Mouse (Mus musculus): Measurements from ENCODE around the gene Hipk2.

Hipk2 gene

DNA sequence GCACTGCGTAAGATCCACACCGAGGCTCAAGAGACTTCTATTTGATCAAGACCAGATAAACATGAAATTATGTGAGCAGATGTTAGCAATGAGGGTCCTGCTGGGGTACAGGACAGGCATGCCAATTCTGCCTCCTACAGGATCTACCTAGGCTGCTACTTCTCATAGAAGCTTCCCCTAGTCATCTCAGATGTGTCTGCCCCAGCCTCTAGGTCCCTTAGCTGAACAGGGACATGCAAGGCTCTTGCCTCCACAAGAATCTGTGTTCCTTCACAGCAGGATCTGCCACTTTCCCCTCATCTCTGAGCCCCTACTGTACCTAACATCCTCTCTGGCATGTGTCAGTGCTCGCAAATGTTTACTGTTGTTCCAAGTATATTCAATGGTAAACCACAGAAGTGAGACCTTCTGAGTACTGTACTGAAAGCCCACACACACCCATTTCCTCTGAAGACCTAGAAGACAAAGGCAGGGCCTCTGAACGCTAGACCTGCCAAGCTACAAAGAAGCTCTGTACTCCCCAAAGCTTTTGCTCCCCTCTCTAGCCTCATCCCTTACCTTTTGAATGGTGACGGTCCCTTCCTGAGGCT is 86.6 kb downstream of the Hipk2 start:
- no peak for DNase-seq (ENCODE audit: low spot score)

DNA sequence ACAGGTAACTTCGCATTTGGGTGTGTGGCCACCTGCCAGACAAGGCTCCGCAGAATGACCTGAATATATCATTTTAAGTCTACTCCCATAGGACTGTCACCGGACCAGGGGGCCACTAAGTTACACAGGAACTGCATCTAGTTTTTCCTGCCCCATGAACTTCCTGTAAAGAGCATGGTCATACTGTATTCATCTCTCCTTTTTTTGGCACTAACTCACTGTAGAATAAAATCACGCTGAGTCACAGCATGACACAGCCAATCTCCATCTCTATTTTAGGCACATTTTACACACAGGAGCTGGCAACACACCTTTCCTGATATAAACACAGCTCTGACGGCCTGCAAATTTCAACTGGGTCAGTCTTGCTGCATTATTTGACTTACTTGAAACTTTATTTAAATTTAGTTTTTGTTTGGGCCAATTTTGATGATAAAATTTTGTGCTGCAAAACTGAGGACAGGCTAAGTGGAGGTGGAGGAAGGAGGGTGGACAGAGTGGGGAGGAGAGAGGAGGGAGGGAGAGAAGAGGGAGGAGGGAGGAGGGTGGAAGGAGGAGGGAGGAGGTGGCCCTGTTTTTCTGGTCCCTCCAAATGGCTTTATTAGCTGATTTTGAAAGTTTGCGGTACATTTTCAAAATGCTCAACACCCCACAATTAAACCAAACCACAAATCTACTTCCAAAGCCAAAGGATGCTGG is 88.0 kb downstream of the Hipk2 start:
- DNase-seq (ENCODE audit: low spot score), result no peak

DNA sequence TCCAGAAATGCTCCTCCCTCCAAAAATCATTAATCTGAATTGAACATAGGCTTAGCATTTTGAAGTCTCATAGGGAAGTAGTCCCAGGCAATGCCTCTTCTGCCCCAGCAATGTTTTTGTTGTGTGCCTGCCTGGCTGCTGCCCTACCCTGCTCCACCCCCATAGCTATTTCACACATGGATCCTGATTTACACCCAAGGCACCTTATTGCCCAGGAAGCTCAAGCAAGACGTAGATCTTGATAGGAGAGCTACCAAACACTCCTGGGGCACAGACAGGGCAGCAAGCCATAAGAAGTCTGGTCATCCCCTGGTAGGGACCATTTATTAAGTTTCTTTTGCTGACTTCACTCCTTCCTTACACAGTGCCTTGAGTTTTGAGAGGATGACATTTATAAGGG is 88.8 kb downstream of the Hipk2 start:
- DNase-seq (ENCODE audit: low spot score), result no peak

DNA sequence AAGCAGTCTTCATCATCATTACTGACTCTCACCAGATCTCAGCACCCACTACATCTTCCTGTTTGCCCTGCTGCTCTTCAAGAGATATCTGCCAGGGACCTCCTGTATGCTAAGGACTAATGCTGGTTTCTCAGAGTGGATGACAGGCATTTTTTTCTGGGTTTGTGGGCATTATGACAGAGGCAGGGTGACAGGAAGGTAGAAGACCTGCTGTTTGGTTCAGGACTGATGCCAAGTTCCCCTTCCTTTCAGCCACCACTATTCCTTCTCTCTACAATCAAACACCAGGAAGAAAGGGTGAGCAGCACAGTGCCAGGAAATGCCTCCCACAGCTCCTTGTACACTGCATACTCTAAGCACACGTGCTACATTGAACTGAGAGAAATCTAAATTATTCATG is 90.2 kb downstream of the Hipk2 start:
- no peak for DNase-seq (ENCODE audit: low spot score)

DNA sequence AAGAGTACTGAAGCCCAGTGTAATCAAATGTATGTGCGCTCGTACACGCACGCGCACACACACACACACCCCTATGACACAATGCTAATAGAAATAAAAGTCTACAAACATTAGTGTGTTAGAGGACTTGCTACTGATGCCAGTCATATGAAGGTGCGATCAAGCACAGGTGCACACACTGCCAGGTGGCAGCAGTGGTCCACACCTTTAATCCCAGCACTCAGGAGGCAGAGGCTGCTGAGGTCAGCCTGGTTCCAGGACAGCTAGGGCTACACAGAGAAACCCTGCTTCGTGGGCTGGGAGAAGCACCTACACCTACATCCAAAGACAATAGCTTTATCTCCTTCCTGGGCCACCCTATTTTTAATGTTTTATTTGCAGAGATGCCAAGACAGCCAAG is 96.6 kb downstream of the Hipk2 start:
- no peak for DNase-seq (ENCODE audit: low spot score)

DNA sequence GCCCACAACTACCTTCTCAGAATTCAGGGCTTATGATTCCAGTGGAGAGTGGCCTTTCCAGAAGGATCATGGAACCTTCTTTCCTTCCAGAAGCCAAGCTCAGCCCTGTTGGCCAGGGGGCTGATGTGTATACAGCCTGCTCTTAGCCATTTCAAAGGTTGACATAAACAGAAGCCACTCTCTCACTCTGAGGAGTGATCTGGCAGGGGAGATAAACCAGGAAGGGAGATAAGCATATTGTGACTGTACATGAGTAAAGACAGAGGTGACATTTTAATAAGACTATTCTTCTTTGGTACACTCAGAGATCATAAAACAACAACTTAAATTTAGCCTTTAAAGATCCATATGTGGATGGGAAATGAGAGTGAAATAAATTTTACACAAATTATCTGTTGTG is 97.1 kb downstream of the Hipk2 start:
- no peak for DNase-seq (ENCODE audit: low spot score)

DNA sequence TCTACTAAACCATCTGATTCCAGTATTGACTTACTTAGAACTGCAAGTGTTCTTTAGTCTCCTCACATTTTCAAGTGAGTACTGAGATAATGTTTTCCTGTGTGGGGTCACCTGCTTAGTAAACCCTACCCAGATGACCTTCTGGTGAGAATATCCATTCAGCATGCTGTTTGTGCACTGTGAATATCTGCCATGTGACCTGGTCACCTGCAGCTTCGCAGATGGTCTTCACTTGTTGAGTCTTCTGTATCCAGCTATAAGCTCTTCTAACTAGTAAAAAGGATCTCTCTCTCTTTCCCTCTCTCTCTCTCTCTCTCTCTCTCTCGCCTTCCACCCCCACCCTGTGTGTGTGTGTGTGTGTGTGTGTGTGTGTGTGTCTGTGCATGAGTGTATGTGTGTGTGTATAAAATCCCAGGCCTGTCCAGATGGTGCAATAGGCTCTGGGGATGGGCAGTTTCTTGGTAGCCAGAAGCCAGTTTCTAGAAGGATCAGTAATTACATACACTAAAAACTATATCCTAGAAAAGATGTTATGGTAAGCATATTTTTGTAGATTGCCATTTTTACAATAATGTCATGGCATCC is 99.9 kb downstream of the Hipk2 start:
- DNase-seq (ENCODE audit: low spot score), result no peak

DNA sequence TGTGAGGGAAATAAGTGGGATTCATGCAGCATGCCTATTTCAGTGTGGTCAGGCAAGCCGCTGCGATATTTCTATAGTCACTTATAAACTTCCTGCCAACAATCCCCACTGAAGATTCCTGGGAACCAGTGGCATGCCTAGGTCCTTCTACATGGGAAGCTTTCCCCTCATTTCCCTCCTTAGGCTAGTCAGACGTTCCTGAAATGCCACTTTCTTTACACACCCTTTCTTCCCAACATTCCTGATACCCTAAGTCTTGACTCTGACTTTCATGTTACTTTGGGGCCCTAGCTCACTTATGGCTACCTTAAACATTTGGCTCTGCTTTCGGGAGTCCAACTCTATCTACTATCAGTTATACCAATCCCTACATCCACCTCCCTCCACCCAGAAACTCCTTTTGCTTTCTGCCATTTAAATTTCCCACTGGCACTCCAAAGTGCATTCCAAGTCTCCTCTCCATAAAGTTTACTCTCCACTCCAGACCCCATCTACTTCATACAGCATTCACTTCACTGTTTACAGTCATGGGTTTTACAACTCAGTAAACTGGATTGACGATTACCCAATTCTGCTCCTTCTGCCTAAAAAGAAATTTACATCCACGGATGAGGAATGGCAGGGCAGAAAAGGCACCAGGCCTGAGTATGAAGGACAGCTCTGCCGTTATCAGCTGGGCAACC is 103.0 kb downstream of the Hipk2 start:
- DNase-seq (ENCODE audit: low spot score), result no peak

DNA sequence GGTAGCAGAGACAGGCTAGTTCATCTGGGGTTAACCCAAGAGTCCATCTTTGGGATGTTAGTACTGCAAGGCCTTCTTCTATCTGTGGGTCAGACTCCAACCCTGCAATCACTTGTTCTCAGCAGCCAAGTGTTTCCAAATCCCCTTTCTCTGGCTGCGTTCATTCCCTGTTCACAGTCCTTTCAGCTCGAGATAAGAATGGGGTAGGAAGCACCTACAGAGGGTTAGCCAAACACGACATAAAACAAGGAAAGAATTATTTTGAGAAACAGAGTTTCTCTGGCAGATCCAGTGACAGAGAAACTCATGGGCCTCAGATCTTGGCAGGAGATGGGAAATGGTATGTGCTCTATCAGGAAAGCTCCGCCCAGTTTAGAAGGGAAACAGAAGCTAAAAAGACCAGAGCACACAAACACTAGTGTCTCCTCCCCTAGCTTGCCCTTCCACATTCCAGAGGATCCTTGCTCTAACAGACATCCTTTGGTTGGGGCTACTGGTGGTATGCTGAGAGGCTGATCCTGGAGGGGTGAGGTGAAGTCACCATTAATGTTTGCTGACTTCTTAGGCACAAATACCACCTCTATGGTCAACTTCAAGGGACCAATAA is 104.8 kb downstream of the Hipk2 start:
- DNase-seq (ENCODE audit: low spot score), result no peak

DNA sequence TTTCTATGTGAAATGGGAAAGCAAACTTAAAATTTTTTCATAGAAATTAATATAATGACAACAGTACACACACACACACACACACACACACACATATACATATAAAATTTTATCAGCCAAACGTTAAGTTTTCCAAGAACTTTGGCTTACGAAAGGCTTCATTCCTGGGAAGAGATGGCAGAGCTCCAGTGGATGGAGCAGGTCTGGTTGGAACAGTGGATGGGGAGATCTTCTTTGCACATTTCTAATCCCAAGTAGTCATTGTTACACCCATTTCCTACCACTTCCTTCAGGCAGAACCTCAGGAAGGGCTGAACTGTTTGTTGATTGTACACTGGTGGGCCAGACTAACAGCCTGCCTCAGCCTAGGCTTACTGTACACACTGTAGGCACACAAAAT is 106.3 kb downstream of the Hipk2 start:
- DNase-seq (ENCODE audit: low spot score), result no peak

DNA sequence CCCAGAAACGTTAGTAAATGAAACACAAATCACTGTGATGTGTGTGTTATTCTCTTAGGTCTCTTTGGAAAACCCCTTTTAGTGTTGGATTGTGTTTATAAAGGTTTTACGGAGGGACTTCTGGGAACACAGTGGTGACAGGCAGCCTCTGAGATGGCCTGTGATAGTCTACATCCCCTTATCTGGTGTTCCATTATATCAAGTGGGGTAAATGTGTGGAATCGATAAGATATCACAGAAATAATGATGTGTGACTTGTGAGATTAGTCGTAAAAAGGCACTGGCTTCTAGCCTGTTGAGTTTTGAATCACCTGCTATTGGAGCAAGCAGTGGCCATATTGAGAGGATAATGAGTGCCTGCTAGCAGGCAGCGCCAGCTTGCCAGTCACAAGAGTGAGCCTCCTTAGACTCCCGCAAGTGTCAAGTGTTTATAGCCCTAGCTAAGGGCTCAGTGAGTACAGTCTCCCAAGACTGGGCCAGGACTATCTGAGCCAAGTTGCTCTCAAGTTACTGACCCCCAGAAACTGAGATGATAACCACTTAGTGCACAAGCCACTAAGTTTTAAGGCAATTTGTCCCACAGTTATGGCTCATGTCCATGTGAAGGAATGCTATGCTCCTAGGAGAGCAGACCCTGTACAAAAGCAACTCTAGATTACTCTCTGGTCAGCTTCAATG is 113.2 kb downstream of the Hipk2 start:
- DNase-seq (ENCODE audit: low spot score), result no peak

DNA sequence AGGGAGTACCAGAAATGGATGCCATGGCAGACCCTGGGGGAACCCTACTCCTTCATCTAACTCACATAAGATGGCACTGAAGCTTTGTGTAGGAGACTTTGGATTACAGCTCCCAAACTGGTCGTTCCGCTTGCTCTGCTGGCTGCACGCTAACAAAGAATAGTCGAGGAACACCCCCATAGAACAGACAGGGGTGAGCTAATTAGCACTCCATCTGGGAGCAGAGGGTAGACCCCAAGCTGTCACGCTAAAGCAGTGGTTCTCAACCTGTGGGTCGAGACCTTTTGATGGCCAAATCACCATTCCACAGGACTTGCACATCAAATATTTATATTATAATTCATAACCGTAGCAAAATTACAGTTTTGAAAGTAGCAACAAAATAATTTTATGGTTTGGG is 114.0 kb downstream of the Hipk2 start:
- DNase-seq (ENCODE audit: low spot score), result no peak

DNA sequence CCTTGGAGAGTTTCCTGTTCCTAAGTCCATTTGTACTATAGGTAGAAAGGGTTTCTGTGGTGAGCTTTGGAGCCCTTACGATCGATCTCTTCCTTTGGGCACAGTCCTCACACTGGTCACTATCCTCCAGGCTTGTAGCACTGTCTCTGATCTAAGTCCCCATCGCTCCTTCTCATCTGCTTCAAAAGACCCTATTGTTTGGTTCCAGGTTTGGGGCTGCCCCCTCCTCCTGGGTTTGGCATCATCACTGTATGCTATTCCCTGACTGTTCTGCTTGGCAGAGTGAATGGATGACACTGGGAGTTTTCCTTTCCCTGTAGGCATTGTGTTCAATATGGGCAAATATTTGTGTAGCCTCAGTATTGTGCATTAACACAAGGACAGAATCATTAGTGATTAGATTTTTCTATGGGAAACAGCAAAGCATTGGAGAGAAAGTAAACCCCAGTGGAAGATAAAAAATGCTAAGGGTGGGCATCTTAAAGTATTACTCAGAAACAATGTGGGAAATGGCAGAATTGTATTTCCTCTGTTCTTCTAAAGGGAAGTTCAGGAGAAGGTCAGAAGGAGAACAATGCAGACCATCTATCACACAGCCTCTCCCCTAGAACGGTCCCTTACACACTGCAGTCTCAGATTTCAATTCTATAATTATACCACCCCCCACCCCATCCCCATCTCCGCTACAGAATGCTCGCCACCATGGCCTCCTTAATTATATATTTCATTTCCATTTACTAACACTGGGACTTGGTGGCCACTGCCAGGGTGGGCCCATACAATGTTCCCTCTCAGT is 114.9 kb downstream of the Hipk2 start:
- DNase-seq (ENCODE audit: low spot score), result no peak

DNA sequence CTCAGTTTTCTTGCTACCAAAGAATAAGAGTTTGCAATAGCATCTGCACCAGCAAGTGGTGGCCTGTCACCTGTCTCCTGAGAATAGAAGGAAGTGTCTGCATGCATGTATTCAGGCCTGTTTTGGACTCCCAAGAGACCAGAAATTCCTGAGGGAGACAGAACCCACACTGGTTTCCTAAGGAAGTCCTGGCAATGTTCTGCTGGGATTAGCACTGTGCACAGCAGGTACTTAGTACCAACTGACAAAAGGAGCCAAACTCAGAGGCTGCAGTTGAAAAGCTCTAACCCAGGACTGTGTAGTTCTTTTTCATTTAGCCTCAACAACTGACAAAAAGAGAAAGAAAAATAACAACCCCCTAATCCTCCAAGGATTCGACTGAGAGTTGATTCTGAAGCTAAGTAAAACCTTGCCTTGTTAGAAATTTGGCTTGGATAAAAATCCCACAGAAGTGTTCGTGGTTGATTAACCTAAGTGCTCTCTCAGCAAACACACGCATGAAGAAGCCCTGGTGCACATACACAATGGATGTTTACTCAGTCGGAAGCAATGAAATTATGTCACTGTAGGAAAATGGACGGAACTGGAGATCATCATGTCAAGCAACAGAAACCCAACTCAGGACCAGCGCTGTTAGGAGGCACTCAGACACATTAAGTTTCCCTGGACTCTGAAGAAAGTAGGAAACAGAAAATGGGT is 115.9 kb downstream of the Hipk2 start:
- no peak for DNase-seq (ENCODE audit: low spot score)

DNA sequence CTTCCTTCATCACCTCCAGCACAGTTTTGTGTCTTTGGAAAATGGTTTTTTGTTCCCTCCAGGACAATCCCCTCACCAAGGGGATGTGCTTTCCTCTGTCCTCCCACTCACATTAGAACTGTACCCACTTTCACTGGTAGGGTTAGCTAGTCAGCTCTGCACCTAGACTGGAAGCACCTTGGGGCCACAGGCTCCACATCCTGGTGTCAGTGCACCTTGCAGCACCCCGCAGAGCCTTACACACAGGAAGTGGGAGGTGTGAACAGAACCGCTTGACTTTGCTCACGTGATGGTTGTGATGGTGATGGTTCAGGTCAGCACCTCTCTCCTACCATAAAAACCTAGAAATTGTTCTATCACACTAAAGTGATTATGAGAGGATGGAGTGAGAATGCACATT is 116.8 kb downstream of the Hipk2 start:
- no peak for DNase-seq (ENCODE audit: low spot score)

DNA sequence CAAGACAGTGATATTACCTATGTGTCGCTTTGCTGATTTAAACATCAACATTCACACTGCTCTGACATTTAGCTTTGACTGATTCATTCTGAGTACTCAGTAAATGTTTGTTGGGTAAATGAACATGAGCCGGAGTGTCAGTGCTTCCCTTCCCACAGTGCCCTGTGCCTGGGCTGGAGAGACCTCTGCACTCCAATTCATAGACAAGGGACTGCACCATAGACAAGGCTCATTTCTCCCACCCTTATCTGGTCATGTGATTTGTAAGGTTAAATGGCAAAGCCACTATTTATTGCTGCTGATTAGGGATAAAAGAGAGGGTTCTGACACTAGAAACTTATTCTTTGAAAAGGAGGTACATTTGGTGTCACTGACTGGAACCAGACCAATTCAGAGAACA is 118.4 kb downstream of the Hipk2 start:
- no peak for DNase-seq (ENCODE audit: low spot score)

DNA sequence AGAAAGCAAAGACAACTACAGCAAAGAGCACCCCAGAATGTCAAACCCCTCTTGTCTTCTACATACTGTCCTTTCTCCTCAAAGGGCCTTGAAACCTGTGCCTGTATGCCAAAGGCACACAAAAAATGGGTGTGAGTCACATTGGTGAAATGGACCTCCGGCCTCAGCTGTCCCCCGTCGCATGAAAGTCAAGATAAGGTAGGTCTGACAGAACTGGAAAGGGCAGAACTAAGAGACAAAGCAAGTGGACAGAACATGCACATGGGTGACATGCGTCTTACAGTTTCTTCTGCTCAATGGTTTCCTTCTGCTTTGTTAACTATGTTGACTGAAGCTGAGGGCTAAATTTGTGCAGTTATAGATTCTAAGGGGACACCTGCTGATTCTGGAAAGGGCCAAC is 119.0 kb downstream of the Hipk2 start:
- DNase-seq (ENCODE audit: low spot score), result no peak

DNA sequence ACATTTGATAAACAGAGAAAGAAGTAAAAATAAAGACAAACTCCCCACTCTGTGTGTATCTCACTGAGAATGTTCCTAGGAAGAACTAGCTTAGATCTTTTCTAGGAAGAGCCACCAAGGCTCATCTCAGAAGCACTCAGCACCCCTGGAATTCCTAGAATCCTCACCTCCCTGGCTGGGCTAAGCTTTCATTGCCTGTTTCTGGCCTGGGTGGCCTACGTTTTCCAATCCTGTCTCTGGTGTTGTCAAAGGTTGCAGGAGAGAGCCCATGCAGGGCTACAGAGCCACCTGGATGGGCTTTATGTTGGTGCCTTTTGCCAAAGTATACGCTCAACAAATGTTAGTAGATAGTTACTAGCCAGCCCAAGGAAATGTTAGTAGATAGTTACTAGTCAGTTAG is 120.0 kb downstream of the Hipk2 start:
- DNase-seq (ENCODE audit: low spot score), result no peak

DNA sequence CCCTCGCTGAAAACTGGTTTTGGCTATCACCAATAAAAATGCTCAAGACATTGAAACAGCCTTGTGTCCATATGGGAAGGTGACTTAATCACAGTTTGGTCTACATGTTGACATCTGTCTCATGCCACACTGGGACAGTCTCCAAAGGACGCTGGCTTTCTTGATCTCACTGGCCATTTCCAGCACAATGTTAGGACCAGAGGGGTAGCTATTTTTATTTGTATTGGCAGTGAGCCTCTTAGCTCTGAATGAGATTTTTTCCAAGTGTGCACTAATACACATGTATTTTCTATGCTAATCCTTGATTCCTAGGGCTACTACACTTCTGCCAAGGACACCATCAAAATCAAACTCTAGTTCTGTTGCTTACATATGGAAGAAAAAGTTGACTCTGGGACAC is 120.8 kb downstream of the Hipk2 start:
- no peak for DNase-seq (ENCODE audit: low spot score)

DNA sequence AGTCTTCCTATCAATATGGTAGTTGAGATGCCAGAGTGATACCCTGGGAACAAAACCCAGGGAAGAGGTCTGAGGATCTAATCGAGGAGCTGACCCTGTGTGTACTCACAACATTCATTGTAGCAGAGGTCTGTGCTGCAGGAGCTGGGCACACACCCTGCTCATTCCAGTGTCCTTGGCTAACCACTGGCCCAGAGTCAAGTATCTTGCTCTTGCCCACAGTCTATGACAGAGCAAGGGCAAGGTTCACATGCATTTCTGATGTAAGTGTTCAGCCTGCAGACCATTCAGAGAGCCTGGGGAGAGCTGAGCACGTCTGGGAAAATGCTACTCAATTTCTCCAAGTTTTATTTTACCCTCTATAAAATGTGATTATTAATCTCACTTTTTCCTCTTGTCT is 122.2 kb downstream of the Hipk2 start:
- DNase-seq (ENCODE audit: low spot score), result no peak

DNA sequence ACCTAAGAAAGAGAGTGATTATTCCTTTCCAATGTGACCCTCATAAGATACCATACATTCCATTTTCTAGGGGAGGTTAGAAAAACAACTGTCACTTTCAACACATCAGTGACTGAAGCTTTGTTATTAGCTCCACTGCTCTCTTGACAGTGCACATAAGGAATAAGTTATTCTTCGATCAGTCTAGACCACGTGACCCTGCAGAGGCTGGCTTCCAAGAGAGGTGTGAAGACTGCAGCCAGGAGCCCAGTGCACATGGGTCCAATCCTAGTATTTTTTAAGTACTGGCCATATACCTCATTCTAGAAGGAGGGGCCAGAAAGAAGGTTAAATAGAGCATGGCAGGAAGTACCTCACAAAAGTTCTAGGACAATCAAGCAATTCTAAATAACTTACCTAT is 122.9 kb downstream of the Hipk2 start:
- DNase-seq (ENCODE audit: low spot score), result no peak
